Mouse (Mus musculus): ENCODE measurements around the gene S1pr1.

DNA sequence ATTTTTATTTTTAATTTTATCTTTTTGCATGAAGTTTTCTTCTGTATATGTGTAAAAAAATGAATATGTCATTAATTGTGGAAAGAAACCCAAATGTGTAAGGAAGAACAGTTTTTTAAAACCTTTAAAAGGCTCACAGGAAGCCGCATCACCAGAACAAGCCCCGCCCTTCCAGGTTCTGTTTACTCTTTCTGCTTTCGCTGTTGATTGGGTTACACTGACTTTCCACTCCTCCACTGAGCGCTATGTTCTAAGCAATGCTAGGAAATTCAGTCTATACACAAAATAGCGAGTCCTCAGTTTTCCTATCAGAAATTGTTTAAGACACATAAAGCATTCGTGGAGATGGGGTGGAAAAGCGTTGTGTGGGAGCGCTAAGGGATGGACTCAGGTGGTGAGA, 39.6 kb upstream of the S1pr1 start:
- TF ChIP-seq CTCF (IDR thresholded peaks at IDR 0.05; ENCODE audit: control insufficient read depth, insufficient read depth, insufficient read length) (no peak), MAX (IDR thresholded peaks at IDR 0.05) (no peak), MYOG (IDR thresholded peaks at IDR 0.05; ENCODE audit: control insufficient read depth, extremely low read depth, insufficient read length) (no peak)
